Mouse (Mus musculus): ENCODE results near the gene Dpf3.
A peak's percentile ranks its signal among the peaks of the same experiment; 100 is the strongest.

Gene Dpf3

DNA sequence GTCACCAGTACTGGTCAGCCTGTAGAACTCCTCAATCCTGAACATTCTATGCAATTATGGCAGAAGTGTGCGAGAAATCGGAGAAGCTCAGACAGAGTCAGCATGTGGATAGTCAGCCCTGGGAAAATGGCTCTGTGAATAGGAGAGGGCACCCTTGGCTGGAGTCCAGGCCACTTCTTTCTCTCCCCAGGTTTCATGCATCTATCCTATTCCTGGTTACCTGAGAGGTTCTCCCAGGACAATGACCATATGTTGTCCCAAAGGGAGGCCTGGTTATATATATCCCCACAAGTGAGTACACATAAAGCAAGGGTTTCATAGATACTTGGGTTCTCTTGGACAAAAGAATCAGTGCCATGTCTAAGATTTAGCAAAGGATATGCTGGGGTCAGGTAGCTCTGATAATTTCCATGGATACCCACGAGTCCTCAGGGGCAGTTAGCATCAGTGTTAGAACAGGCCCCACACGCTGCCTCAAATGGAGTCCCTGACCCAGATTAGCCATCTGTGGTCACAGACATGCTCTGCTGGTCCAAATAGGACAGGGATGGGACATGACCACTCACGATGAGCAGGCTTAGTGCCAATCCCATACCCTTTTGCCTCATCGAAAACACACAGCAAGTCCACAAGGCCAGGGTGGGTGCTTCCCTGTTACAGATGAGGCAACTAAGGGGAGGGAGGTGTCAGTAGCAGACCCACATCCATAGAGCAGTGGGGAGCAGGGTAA is 203.8 kb downstream of the Dpf3 start:
- DNase-seq = peak; percentile 68

DNA sequence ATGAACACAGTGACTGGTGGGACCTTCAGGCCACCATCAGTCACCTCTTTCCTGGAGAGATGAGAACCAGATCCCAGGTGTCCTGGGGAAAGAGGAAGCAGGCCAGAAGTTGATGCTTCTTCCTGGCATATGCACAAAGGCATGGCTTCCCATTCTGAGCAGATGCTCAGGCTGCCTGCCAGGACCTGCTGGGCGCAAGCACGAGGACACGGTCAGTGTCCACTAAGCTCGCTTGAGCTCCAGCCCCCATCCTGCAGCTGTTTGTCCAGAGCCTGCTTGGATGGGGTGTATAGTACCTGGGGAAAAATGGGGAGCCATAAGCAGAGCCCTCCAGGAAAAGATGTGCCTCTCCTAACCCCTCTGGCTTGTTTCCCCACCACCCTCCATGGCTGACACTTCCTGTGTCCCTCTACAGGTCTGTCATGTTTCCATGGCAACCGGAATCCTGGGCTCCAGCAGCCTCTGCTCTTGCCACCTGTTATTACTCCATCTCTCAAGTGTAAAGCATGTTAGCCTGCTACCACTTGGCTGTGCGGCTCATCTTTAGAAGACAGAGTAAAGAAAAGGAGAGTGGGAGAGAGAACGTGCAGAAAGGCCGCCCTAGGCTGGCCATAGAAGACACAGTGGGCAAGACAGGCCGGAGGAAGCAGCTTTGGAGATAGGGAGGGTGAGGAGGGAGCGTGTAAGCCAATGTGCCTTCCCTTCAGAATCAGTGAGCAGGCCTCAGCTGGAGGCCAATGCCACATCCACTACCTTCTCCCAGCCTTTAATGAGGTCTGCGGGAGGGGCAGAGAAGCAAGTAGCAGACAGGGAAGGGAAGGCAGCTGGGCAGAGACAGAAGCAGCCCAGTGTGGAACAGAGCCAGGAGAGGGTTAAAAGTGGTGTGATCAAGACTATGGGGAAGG is 209.7 kb downstream of the Dpf3 start:
- peak; percentile 82 for DNase-seq

DNA sequence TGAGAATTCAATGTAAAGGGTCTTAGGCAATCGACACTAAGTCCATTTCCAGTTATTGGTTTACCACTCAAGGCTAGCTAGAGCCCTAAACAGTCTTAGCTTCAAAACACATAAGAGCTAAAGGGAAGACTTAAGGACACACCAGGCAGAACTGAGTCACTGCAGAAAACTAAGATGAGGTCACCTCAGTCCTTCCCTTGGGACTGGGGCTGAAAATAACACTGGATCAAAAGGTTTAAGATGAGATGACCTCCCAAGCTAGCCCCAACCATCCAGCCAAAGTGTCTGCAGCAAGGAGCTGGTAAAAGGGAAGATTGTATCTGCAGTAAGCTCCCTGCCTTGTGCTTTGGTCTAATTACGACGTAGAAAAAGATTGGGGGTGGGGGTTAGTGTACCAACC is 216.3 kb downstream of the Dpf3 start:
- no peak for DNase-seq

DNA sequence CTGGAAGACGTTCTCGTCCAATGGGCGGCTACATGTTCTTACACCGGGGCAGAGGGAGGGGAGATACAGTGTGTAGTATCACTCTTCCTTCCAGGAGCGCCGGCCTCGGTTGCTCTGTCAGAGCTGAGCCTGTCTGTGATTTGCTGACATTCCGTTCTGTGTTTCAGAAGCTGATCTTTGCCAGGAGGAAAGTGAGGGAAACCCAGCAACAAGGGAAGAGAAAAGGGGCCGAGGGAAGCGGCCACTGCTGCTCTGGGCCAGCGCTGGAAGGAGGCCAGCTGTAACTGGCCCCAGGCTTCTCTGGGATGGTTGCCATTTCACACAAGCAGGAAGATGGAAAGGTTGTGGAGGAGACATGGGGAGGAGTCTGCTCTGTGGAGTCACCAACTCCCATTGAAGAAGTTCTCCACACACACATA is 219.0 kb downstream of the Dpf3 start:
- peak; percentile 78 for DNase-seq

DNA sequence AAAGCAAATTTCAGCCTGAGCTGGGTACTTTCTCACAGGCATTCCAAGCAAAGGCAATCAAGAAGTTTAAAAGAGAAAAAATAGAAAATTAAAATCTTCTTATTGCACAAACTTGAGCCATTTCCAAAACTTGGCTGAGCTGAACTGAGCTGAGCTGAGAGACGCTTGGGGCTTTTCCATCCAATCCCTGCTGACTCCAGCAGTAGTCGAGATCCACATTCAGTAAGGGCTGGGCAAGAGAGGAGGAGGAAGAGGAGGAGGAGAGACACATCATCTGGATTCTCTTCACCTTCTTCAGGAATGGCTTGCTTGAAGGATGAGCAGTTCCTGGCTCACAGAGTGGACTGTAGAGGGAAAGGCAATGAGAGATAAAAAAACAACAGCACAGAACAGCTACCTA is 227.0 kb downstream of the Dpf3 start:
- no peak for DNase-seq

DNA sequence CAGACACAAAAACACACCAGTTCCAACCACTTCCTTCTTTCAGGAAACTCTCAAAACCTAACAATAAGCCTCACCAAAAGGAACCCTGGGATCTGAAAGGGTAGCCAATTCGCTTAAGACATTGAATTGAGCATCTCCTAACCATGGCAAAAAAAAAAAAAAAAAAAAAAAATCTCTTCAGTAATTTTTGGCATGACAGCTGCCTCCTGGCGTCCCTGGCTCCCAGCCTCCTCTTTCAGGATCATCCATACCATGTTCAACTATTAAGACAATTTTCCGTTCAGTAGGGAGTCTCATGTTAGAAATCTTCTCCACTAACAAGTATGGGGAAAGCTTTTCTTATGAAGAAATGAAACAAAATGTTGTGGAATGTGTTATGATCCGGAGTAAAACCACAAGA is 233.1 kb downstream of the Dpf3 start:
- DNase-seq = no peak

DNA sequence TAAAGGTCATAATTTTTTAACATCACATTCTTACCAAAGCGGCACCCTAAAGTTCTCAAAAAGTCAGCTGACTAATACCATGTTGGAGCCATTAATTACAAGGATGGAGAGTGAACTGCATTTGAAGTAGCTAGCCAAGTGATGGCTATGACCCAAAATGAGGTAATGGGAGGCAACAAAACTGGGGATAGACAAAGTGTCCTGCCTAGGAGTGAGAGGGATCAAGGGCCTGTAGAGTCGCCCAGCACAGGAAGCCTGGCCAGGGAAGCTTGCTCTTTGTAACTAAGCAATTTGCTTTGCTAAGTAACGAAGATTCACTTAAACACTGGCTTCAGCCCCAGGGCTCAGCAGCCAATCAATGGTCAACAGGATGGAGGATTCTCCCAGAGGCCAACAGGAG is 238.4 kb downstream of the Dpf3 start:
- peak; percentile 35 for DNase-seq

DNA sequence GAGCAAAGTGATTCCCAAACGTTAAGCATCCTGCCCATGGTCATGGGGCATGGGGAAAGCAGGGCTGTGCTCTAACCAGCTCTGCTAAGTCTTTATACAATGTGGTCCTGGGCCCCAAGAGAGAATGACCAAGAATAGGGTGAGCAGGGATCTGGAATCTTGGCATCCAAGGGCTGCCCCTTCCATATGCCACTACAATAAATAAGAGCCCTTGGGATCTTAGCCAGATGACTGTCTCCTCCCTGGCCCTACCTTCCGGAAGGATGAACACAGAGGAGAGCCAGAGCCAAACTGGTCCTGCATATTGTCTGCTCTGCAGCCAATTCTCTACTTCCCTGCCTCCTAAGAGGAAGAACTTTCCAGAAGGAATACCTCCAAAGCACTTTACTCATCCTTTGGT is 238.9 kb downstream of the Dpf3 start:
- peak; percentile 77 for DNase-seq

DNA sequence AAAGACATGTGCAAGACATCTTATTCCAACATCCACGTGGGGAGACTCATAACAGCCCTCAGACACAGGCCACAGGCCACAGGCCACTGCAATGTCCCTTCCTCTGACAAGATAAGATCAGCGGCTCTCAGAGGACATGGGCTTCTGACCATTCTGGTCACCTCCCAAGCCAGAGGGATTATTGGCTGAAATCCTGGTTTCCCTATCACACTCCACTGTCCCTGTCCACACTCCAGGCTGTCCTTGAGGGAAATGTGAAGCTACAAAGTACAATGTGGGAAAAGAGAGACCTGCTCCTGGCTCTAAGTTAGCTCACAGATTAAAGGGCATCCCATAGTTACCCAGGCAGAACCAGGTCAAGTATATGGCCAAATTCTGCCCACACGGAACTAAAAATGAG is 239.8 kb downstream of the Dpf3 start:
- no peak for DNase-seq

DNA sequence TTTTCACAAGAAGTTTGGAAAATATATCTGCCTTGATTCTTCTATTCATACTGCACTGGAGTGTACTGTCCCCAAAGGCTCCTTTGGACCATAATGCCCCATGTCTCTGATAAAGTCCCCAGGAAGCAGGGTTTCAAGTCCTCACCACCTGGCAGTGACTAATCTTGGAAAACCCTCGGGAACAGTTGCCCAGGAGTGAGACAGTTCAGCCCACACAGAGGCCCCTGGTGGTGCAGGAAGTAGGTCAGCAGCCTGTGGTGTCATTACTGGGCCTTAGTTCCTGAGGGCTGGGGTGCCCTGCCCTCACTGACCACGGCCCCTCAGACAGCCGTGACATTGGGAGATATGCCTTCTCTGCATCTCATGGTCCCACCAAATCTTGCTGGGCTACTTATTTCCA is 246.5 kb downstream of the Dpf3 start:
- DNase-seq = peak; percentile 42

DNA sequence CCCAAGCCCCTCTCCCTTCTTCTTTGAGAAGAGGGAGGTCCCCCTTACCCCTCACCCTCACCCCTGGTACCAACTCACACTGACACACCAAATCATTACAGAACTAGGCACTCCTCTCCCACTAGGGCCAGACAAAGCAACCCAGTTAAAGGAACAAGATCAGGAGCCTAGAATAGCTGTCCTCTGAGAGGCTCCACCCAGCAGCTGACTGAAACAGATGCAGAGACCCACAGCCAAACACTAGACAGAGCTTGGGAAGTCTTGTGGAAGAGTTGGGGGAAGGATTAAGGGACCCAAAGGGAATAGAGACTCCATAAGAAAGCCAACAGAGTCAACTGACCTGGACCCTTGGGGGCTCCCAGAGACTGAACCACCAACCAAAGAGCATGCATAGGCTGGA is 246.9 kb downstream of the Dpf3 start:
- DNase-seq = no peak

DNA sequence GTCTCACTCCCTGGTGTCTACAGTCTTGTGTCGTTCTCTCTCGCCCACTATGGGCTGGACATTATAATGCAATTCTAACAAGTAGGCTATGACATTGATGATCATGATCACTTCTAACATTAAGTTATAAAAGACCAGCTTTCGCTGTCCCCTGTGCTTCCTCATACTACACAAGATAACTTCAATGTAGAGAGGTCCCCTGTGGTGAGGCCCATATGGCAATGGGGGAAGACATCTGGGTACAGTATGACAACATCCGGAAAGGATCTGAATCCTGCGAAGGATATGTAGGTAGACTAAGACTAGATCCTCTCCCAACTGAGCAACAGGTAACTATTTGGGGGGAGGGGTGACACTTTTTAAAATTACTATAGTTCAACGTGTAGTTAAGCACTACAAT is 251.7 kb downstream of the Dpf3 start:
- no peak for DNase-seq

DNA sequence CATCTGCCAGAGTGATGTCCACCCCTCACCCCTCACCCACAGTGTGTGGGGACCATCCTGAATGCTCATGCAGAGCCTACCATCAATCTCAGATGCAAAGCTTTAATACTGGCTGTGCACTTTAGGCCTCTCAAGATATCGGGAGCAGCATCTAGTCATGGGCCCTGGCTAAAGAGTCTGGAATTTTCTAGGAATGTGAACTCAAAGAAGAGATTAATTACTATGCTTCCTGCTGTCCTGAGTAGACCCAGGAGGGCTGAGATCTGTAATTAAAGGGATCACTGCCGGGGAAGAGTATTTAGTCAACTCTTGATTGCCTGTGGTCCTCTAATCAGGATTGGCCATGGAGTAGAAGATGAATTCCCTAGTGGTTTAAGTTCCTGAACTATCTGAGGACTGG is 252.5 kb downstream of the Dpf3 start:
- DNase-seq = no peak

DNA sequence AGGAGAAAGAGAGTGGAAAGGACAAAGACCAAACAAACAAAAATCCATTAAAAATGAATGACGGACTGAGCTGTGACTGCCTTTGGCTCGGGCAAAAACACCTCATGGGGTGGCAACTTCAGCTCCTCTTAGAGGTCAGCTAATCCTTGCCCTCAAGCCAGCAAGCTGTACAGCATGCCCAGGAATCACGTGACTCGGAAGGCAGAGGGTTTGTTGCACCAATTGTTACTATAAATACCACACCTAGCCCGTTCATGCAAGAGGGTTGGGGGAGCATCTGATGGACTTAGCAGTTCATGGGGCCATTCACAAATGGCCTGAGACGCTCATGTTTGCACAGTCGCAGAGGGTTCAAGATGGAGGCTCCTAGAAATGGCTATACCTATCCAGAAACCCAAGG is 253.9 kb downstream of the Dpf3 start:
- DNase-seq = no peak

DNA sequence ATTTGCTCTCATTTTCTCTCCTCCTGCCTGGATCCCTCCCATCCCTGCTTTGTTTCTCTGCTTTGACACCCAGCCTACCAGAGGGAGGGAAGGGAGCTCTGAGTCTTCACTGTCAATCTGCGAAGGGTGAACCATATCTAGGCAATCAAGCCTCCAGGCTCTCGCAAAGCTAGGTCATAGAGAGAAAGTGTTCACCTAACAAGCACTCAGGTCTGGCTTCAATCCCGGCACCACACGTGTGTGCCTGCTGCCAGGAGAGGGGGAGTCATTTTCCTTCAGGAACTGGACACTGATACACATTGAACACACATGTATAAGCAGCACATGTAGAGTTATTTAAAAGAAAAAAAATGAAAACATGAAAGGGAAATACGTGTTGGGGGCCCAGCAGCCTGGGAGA is 254.6 kb downstream of the Dpf3 start:
- DNase-seq = no peak

DNA sequence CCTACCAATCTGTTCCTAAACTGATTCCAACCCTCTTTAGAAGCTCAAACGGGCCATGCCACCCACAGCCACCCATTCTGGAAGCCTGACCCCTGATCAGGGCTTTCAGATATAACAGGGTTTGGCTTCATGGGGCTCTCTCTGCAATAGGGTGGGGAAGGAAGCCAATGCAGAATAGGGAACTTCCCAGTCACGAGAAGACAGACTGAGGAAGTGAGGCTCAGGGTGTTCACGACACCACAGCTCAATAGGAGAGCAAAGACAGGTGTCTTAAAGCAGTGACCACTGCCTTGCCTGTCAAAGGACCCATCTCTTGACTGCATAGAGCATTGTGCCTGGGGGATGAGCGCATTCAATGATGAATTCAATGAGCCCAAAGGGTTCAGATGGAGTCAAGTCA is 256.3 kb downstream of the Dpf3 start:
- DNase-seq = no peak

DNA sequence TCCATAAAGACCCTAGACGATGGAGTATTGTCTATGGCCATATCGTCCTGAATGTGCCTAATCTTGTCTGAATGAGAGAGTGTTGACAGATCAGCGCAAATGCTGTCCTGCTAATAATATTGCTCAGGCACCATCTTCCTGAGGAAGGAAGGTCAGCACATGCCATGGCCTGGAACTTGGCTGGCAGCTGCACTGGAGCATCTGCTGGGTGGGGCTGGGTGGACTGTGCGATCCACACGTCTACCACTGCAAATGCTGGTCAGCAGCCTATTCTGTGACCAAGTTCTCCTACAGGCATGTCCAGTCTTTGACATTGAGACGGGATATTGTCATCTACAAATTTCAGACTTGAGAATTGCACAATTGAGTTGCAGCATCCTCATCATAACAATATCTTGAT is 257.8 kb downstream of the Dpf3 start:
- no peak for DNase-seq

DNA sequence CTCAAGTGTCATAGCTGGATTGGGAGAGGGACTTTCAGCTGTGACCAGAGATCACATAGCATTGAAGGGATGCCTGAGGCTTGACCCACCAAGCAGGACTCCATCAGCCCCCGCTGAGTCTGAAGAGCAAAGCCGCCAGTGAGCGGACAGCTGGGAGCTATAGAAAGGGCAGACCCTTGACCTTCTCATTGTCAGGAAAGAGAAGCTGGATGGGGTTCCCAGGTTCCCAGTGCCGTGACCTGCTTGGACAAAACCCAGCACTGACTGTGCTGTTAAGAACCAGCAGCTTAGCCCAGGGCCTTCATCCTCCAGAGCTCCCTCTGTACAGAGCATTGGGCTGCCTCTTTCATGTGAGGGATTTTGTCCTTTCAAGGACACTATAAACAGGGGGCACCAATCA is 260.5 kb downstream of the Dpf3 start:
- no peak for DNase-seq

DNA sequence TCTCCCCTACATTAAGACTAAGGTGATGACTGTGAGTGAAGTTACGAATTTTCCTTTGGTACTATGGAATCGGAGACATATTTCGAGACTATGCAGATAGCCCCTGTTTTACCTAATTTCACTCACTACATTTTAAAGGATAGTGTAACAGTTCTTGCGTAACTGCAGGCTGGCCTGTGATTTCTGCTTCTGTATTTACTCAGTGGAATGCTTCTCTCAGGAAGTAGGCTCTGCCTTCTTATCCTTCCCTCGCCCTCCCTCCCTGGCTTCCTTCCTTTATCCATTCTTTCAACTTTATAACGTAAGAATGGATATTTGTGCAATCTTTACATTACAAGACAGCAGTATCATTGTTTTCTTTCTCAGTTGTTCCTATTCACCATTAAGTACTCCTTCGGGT is 266.6 kb downstream of the Dpf3 start:
- no peak for DNase-seq

DNA sequence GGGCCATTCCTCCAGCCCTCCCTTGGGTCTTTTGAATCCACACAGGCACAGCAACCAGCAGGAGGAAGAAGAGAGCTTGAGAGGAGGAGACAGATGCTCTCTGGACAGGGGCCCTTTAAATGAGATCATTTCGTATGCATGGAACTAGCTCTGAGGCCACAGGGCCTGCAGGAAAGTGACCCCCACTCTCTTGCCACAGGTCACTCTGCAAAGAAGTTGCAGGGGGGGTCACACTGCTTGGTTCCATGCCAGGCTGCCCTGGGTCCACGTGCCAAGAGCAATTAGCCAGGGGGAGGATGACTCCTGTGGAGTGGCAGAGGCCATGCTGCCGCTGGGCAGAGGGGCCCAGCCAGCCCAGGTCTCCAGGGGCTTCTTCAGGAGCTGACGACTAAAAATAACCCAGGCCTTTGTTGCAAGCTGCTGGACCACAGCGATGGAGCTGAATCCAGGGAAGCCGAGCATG is 273.6 kb downstream of the Dpf3 start:
- DNase-seq = peak; percentile 35

DNA sequence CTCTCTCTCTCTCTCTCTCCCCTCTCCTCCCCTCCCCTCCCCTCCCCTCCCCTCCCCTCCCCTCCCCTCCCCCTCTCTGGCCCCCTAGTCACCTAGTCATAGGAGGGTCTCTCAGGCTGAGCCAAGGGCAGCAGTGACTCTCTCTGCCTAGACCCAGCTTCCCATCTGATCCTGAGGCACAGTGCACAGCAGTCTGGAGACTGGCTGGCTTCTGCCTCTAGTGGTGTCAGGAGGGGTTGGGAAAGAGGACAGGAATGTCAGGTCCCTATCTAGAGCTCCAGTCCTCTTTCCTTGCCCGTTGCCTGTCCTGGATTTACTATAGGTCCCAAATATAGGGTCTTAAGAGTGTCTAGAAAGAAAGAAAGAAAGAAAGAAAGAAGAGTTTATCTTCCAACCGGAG is 275.5 kb downstream of the Dpf3 start:
- no peak for DNase-seq

DNA sequence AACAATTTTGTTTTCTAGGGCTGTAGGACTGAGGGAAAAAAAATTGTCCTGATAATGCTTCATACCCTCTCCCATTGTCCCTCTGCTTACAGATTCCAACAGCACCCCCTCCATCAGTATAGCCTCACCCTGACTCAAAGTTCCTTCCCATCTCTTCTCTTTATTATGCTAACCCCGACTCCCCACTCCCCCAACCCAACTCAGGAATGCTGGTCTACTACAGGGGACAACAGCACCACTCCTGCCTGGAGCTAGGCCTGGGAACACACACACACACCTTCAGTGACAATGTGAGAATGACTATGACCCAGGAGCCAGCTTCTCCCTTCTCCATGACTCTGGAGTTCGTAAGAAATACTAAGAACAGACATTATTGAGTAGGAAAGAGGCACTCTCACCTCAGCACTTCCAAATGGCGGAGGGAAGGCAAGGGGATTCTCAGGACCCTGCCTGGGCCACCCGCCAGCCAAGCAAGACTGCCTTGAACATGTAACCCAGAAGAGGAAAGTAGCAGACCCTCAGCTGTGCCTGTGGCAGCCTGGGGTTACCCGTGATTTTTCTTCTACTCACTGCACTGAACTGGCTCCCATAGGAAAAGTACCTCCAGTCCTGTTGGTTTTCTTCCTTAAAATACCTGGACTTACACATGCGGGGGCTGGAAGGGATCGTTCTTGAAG is 276.2 kb downstream of the Dpf3 start:
- DNase-seq = no peak

DNA sequence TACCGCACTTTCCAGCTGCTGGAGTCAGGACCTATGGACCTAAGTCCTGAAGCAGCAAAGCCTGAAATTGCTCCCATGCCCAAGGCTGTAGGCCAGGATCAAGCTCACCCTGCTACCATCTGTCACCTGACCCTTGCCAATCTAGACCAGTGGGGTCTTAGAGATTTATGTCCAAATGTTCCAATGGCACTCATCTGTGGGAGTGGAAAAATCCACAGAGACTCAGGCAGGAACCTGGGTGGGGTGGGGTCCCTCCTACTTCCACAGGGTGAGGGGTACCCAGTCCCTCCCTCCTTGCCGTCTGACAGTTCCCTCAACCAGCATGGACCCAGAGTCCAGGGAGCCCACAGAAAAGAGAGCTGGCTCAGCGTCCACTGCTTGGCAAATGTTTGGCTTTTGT is 276.8 kb downstream of the Dpf3 start:
- peak; percentile 65 for DNase-seq

DNA sequence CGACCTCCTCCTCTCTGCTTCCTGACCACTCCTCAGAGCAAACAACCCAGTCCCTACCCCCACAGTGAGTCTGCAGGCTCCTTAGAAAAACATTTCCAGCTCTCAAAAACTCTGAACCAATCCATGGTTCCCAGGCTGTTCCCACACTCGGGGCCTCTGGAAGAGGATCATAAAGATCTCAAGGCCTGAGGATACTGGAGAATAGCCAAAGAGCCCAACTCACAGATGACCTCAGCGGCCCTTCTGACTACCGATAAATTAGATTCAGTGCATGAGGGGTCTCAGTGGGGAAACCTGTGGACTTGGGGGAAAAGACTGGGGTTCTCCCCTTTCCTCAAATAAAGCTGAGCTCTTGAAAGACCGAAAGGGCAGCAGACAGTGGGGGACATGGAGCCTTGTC is 277.2 kb downstream of the Dpf3 start:
- no peak for DNase-seq

Data from cerebellum, adult 11 months (tissue).